Mouse (Mus musculus) limb, embryonic 14.5 days (tissue): ENCODE measurements around the gene Cacnb4. TPM values are rescaled to one million over a fixed set of nuclear protein-coding genes. Genes with fewer than 3 reads are reported as not detected.

Experiments used
- ATAC-seq: fragments of 200-750 bp; cut with Nextera tagmentation; 2 replicates; pipeline ENCODE4 v1.8.0; 2017; ENCODE audit warnings: low read depth, moderate number of reproducible peaks, moderate TSS enrichment; ENCODE audit not compliant: low FRiP score
- DNase-seq: peaks from one replicate; pipeline ENCODE4 v3.0.0-alpha.2; 2015; ENCODE audit warnings: low spot score
- H3K27ac ChIP-seq: fragments of 300-500 bp; sonication (generic); replicated peaks from 2 replicates; pipeline ENCODE4 v1.5.1; 2014; ENCODE audit warnings: low read depth, mild to moderate bottlenecking, low read length, moderate library complexity, mixed read lengths
- H3K27me3 ChIP-seq: fragments of 300-500 bp; sonication (generic); 2 replicates; pipeline ENCODE4 v1.6.1; 2014; ENCODE audit warnings: low read length, mixed read lengths; ENCODE audit not compliant: control insufficient read depth, insufficient read depth
- H3K36me3 ChIP-seq: fragments of 300-500 bp; sonication (generic); 2 replicates; pipeline ENCODE4 v1.6.1; 2014; ENCODE audit warnings: mild to moderate bottlenecking, low read length, moderate library complexity, mixed read lengths; ENCODE audit not compliant: control insufficient read depth, insufficient read depth
- H3K4me1 ChIP-seq: fragments of 300-500 bp; sonication (generic); 2 replicates; pipeline ENCODE4 v1.6.1; 2014; ENCODE audit warnings: antibody characterized with exemption, low read length, mixed read lengths; ENCODE audit not compliant: control insufficient read depth, insufficient read depth
- H3K4me2 ChIP-seq: fragments of 300-500 bp; sonication (generic); replicated peaks from 2 replicates; pipeline ENCODE4 v1.6.1; 2014; ENCODE audit warnings: low read depth, mild to moderate bottlenecking, low read length, moderate library complexity; ENCODE audit not compliant: severe bottlenecking
- H3K4me3 ChIP-seq: fragments of 300-500 bp; sonication (generic); replicated peaks from 2 replicates; pipeline ENCODE4 v1.5.1; 2014; ENCODE audit warnings: low read length
- H3K9ac ChIP-seq: fragments of 300-500 bp; sonication (generic); 2 replicates; pipeline ENCODE4 v1.6.1; 2014; ENCODE audit warnings: mild to moderate bottlenecking, low read depth, low read length, moderate library complexity; ENCODE audit not compliant: severe bottlenecking
- H3K9me3 ChIP-seq: fragments of 300-500 bp; sonication (generic); 2 replicates; pipeline ENCODE4 v1.6.1; 2016; ENCODE audit warnings: low read length; ENCODE audit not compliant: control insufficient read depth
- POLR2A ChIP-seq: fragments of 200-500 bp; IDR thresholded peaks from 2 replicates; pipeline ENCODE4 v1.8.0; 2012; ENCODE audit warnings: inconsistent platforms, mild to moderate bottlenecking, moderate library complexity, borderline replicate concordance; ENCODE audit not compliant: insufficient read depth, insufficient read length; ENCODE audit errors: extremely low read depth
- WGBS: fragments of 180-500 bp; shearing (Covaris S2); extraction: QIAGEN DNeasy Blood & Tissue Kit; methylation state at CpG from one replicate; pipeline ENCODE4 v1.1.7; 2014; 5-methylcytosine and 5-hydroxymethylcytosine counted together
- polyA plus RNA-seq, 2 experiments: library from polyadenylated mRNA; depleted of rRNA in 1 of 2; stranded (reverse) in 1 of 2; unstranded in 1 of 2; fragments of >200 nt; fragmentation: Nextera tagmentation in 1 of 2; extraction: Ambion mirVana in 1 of 2; gene quantifications; 2 replicates each; pipeline versions ENCODE4 v1.2.1 to v1.2.3; 2012 to 2014

The Cacnb4 gene
- polyA plus RNA-seq, 2 experiments, result 0.81 to 0.91 TPM

DNA sequence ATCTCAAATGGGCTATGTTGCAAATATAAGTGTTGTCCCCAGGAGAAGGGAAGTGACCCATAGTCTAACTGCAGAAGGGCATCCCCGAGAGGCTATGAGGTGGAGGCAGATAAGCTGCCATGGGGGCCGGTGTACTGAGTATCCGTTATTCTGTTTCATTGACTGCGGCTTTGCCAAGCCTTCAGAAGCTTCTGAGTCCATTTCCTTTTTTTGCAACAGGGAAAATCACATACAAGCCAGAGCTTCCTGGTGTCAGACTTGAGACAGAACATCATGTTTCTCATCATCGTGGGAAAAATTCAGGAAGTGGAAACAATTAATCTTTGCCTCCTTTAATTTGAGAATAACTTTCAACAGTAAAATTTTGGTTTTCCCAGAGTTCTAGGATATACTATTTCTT is 193.1 kb downstream of the Cacnb4 start:
- H3K36me3 ChIP-seq, result no peaks in the 10 kb centered on the region
- no peak overlapping the region for H3K9ac ChIP-seq
- no peak overlapping the region for H3K4me3 ChIP-seq
- DNase-seq, result no peak
- H3K4me1 ChIP-seq, result no peaks in the 10 kb centered on the region
- TF ChIP-seq POLR2A, result no peak
- H3K4me2 ChIP-seq, result no peak overlapping the region
- H3K27me3 ChIP-seq, result no peaks in the 10 kb centered on the region
- 80% methylated on average over 5 of the region's 5 CpGs for WGBS
- H3K9me3 ChIP-seq, result no peaks in the 10 kb centered on the region
- no peak for ATAC-seq
- H3K27ac ChIP-seq, result no peak overlapping the region

DNA sequence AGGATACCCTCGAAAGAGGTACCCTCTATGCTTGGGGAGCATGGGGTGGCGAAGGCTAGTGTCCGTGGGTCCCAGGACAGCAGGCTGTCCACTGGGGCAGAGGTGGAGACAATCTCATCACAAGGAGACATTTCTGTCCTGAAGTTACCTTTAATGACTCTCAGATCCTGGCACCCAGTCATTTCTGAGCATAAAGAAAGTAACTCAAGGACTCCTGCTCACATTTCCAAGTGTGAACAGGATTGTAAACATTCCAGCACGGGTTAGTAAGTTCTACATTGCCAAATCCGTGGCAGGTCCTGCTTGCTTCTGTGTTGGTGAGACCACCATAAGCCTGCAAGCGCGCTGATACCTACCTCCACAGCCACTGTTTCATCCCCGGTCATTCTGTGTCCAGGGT is 196.2 kb downstream of the Cacnb4 start:
- TF ChIP-seq POLR2A, result no peak
- Histone ChIP-seq H3K27me3 (no peaks in the 10 kb centered on the region), H3K4me3 (no peak overlapping the region), H3K4me2 (no peak overlapping the region), H3K9ac (no peak overlapping the region), H3K36me3 (no peaks in the 10 kb centered on the region), H3K4me1 (no peaks in the 10 kb centered on the region), H3K27ac (no peak overlapping the region), H3K9me3 (no peaks in the 10 kb centered on the region)
- no peak for DNase-seq
- ATAC-seq, result no peak
- WGBS, result 79% methylated on average over 8 of the region's 8 CpGs

DNA sequence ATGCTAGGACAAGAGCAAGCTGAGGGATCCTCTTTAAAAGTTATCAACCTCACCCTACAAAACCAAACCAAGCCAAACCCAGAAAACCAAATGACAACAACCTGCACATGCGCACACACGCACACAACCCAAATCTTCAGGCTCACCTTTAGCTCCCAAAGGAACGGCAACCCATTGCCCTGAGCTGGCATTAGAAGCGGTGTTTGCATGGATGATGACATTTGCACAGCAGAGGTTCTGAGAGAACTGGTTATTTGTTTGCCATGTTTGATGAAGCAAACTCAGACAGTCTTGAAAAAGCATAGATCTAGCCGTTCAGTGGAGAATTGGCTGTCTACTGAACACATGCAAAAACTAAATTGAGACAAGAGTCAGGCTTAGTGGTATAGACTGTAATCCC is 198.1 kb downstream of the Cacnb4 start:
- Histone ChIP-seq H3K9ac (no peak overlapping the region), H3K27ac (no peak overlapping the region), H3K27me3 (no peaks in the 10 kb centered on the region), H3K4me2 (no peak overlapping the region), H3K36me3 (no peaks in the 10 kb centered on the region), H3K4me1 (no peaks in the 10 kb centered on the region), H3K9me3 (no peaks in the 10 kb centered on the region), H3K4me3 (no peak overlapping the region)
- no peak for ATAC-seq
- no peak for DNase-seq
- TF ChIP-seq POLR2A, result no peak
- 91% methylated on average over 5 of the region's 5 CpGs for WGBS

DNA sequence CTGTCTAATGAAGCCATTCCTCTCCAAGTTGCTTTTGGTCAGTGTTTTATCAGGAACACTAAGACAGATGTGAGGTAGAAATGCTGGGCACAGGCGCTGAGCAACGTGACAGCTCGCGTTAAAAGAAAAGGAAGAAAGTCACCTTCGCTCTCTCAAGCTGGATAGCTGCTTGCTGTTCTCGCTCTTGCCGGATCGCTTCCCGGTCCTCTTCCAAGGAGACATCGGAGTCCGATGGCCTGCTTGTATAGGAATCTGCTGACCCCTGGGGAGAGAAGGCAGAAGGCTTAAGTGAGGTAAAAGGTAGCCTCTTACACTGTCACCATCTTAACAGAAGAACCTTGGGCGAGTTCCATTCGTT is 199.1 kb downstream of the Cacnb4 start:
- Histone ChIP-seq H3K9ac (no peak overlapping the region), H3K4me3 (no peak overlapping the region), H3K27me3 (no peaks in the 10 kb centered on the region), H3K4me2 (no peak overlapping the region), H3K36me3 (no peaks in the 10 kb centered on the region), H3K27ac (no peak overlapping the region), H3K9me3 (no peaks in the 10 kb centered on the region), H3K4me1 (no peaks in the 10 kb centered on the region)
- ATAC-seq, result no peak
- DNase-seq, result no peak
- TF ChIP-seq POLR2A, result no peak
- WGBS, result 91% methylated on average over 13 of the region's 13 CpGs

DNA sequence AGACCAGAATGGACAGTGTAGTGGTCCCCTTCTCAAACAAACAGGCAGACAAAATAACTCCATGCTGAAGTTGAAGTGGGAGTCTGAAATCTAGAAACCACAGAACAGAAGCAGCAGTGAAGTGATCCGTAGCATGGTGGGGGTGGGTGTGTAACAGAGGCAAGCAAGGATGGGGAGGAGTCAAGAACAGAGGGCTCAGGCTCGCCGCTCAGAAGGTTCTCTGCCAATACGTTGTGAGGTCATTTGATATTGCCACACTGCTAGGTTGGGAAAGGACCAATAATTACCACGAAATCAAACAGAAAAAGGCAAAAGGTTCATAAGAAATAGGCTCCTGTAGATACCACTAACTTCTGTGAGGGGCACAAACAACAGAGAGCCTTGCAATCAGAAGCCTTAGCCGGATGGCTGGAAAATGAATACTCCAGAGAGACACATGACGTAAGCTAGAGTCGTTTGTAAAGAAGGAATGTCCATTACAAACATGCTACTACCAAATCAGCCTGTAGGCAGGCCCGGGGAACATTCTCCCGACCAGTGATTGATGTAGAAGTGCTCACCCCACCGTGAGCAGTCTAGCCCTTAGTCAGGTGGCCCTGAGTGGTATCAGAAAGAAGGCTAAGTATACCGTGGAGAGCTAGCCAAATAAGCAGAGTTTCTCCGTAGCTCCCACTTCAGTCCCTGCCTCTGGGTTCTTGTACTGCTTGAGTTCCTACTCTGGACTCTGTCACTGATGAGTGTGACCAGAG is 199.7 kb downstream of the Cacnb4 start:
- Histone ChIP-seq H3K9ac (no peak overlapping the region), H3K27me3 (no peaks in the 10 kb centered on the region), H3K4me3 (no peak overlapping the region), H3K36me3 (no peaks in the 10 kb centered on the region), H3K4me1 (0 out of 2 replicates have a peak, but pooled peaks cover 3% of the 10 kb centered on the region), H3K27ac (no peak overlapping the region), H3K9me3 (no peaks in the 10 kb centered on the region), H3K4me2 (no peak overlapping the region)
- WGBS, result 61% methylated on average over 13 of the region's 13 CpGs
- no peak for ATAC-seq
- DNase-seq, result no peak
- no peak for TF ChIP-seq POLR2A

DNA sequence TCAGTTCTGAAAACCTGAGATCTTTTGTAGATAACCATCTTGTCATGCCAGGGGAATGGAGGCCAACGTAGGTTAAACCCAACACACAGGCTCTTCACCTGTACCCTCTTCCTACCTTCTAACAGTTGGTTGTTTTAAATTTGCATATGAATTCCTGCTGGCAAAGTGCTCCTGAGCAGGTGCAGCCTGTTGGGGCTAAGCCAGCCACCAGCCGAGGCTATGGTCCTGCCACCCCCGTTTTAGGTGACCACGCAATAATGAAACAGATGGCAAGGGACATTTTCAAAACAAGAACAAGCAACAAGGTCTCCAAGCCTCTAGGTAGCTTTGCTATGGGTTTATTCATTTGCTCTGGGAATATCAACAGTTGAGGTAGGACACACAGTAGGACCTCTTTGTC is 200.8 kb downstream of the Cacnb4 start:
- ATAC-seq, result no peak
- no peak overlapping the region for H3K27ac ChIP-seq
- no peak for DNase-seq
- no peaks in the 10 kb centered on the region for H3K9me3 ChIP-seq
- no peaks in the 10 kb centered on the region for H3K36me3 ChIP-seq
- no peak for TF ChIP-seq POLR2A
- WGBS, result 89% methylated on average over 4 of the region's 4 CpGs
- H3K4me1 ChIP-seq, result 0 out of 2 replicates have a peak, but pooled peaks cover 7% of the 10 kb centered on the region
- H3K4me3 ChIP-seq, result no peak overlapping the region
- H3K9ac ChIP-seq, result no peak overlapping the region
- H3K27me3 ChIP-seq, result no peaks in the 10 kb centered on the region
- no peak overlapping the region for H3K4me2 ChIP-seq
